Mouse (Mus musculus): ENCODE results near the gene Wwox. TPM values are rescaled to one million over a fixed set of nuclear protein-coding genes. Genes with fewer than 3 reads are reported as not detected.

Wwox gene
- polyA plus RNA-seq, 1 experiment from 2014 or later = 14.0 TPM

DNA sequence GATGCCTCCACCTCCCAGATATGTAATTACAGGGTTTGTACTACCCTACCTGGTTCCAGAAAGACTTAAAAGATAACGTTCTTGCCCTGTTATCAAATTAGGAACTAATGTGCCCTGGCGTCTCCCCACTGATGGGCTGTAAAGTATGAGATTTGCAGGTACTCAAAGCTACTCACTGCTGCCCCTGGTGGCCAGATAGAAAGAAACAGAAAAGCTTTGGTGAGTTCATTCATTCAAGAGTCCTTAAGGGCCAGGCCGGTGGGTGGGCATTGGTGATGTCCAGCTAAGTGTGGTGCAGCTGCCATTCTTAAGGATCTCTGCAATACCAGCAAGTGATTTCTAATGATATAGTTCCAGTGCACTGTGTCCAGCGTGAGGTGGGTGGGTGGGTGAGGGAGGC lies 2.2 kb downstream of the Wwox start:
- Histone ChIP-seq H3K9me3 (no peaks in the 10 kb centered on the region), H3K4me3 (no peak overlapping the region), H3K27me3 (no peaks in the 10 kb centered on the region), H3K4me1 (peaks cover 10% of the 10 kb centered on the region), H3K4me2 (replicated peaks) (no peak overlapping the region), H3K27ac (replicated peaks) (no peak overlapping the region), H3K9ac (replicated peaks) (no peak overlapping the region), H3K36me3 (no peaks in the 10 kb centered on the region)
- 84% methylated on average over 4 of the region's 4 CpGs for WGBS
- no peak for ATAC-seq (ENCODE audit: low FRiP score, low read depth)

DNA sequence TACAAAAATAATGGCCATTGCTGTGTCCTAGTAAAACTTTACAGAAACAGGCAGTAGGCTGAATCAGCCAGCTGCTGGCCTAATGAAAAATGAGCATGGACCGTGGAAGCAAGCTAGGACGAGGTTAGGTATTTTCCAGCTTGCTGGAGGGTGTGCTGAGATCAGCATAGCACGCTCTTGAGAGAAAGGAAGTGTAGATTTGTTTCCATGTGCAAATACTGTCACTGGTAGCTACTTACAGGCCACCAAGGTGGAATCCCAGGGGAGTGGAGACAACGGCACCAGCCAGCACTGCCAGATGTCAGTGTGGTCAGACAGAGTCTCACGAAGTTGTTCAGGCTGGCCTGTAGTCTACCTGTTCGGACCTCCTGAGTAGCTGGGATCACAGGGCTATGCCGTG lies 7.4 kb downstream of the Wwox start:
- peaks cover 7% of the 10 kb centered on the region; the same call in 1 of the 2 replicates for H3K27me3 ChIP-seq
- ATAC-seq (ENCODE audit: low FRiP score, low read depth) = no peak
- 0 out of 2 replicates have a peak, but pooled peaks cover 2% of the 10 kb centered on the region for H3K4me1 ChIP-seq
- H3K9ac ChIP-seq (replicated peaks) = no peak overlapping the region
- H3K36me3 ChIP-seq = 0 out of 2 replicates have a peak, but pooled peaks cover 9% of the 10 kb centered on the region
- H3K9me3 ChIP-seq = no peaks in the 10 kb centered on the region
- no peak overlapping the region for H3K4me3 ChIP-seq
- 86% methylated on average over 7 of the region's 7 CpGs for WGBS
- H3K4me2 ChIP-seq (replicated peaks) = no peak overlapping the region
- H3K27ac ChIP-seq (replicated peaks) = no peak overlapping the region

DNA sequence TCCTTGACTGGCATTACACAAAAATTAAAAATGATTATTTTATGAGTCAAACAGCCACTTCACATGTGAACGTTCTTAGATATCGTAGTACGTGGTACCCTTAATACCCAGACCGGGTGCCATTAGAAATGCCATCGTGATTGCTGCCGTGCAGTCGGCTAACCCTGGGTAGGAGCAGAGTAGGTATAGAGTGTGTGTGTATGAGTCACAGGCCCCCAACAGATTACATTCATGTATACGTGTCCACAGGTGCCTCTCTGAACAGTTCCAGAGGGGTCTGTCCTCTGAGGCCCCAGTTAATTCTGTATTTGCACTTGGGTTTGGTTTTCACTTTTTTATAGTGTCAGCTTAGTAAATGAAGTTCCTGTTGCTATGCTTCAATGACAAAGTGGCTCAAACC lies 12.8 kb downstream of the Wwox start:
- Histone ChIP-seq H3K4me2 (replicated peaks) (no peak overlapping the region), H3K9me3 (no peaks in the 10 kb centered on the region), H3K4me3 (no peak overlapping the region), H3K27me3 (peaks cover 7% of the 10 kb centered on the region; the same call in 1 of the 2 replicates), H3K9ac (replicated peaks) (no peak overlapping the region), H3K4me1 (peaks cover 7% of the 10 kb centered on the region), H3K27ac (replicated peaks) (no peak overlapping the region), H3K36me3 (0 out of 2 replicates have a peak, but pooled peaks cover 9% of the 10 kb centered on the region)
- ATAC-seq (ENCODE audit: low FRiP score, low read depth) = no peak
- 90% methylated on average over 8 of the region's 8 CpGs for WGBS

DNA sequence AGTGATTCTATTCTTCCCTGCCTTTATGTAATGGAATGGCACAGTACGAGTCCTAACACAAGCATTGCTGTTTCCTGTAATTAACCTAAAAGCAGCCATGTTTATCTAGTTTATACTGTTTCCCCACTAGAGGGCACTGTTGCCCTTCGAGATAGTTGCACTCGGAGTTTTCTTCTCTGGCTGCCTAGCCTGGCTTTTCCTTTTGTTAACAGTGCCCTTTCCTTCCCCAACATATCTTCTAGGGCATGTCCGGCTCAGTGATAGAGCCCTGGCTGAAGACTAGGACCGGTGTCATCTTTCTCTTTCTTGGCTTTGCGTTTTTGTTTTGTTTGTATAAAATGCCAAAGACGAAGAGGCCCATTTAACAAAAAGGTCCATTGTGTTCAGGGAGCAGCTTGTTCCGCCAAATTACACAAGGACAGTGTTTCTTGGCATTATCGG lies 13.3 kb downstream of the Wwox start:
- H3K36me3 ChIP-seq = 0 out of 2 replicates have a peak, but pooled peaks cover 9% of the 10 kb centered on the region
- 6% methylated on average over 9 of the region's 9 CpGs for WGBS
- 0 out of 2 replicates have a peak overlapping the region, but pooled peaks have one; percentile 15 for H3K4me2 ChIP-seq (replicated peaks)
- no peaks in the 10 kb centered on the region for H3K9me3 ChIP-seq
- H3K4me1 ChIP-seq = peaks cover 7% of the 10 kb centered on the region
- H3K27ac ChIP-seq (replicated peaks) = 0 out of 2 replicates have a peak overlapping the region, but pooled peaks have one; percentile 20
- no peak overlapping the region for H3K9ac ChIP-seq (replicated peaks)
- ATAC-seq (ENCODE audit: low FRiP score, low read depth) = peak; percentile 41; the same call in 1 of the 2 replicates
- no peak overlapping the region for H3K4me3 ChIP-seq
- H3K27me3 ChIP-seq = peaks cover 7% of the 10 kb centered on the region; the same call in 1 of the 2 replicates

- Histone ChIP-seq H3K36me3 (no peaks in the 10 kb centered on the region), H3K9ac (replicated peaks) (no peak overlapping the region), H3K9me3 (no peaks in the 10 kb centered on the region), H3K4me1 (peaks cover 7% of the 10 kb centered on the region), H3K27me3 (peaks cover 7% of the 10 kb centered on the region; the same call in 1 of the 2 replicates), H3K27ac (replicated peaks) (no peak overlapping the region), H3K4me2 (replicated peaks) (no peak overlapping the region), H3K4me3 (no peak overlapping the region)
- 91% methylated on average over 8 of the region's 8 CpGs for whole genome bisulfite sequencing
- no peak for ATAC-seq (ENCODE audit: low FRiP score, low read depth)
Measured at GRCm38 (mm10) chr8:114455302-114455701, 15.8 kb downstream of the Wwox start.

- Histone ChIP-seq H3K36me3 (no peaks in the 10 kb centered on the region), H3K4me1 (peaks cover 5% of the 10 kb centered on the region), H3K27me3 (peaks cover under 1% of the 10 kb centered on the region; the same call in 1 of the 2 replicates), H3K4me2 (replicated peaks) (no peak overlapping the region), H3K9ac (replicated peaks) (no peak overlapping the region; the same call in 1 of the 2 replicates), H3K27ac (replicated peaks) (no peak overlapping the region), H3K4me3 (no peak overlapping the region), H3K9me3 (no peaks in the 10 kb centered on the region)
- 76% methylated on average over 15 of the region's 15 CpGs for WGBS
- ATAC-seq (ENCODE audit: low FRiP score, low read depth) = no peak
Measured at GRCm38 (mm10) chr8:114455953-114456352, 16.5 kb downstream of the Wwox start.

GRCm38 (mm10) chr8:114458113-114458784 lies 18.8 kb downstream of the Wwox start:
- H3K4me1 ChIP-seq = no peaks in the 10 kb centered on the region
- WGBS = 82% methylated on average over 25 of the region's 25 CpGs
- no peak overlapping the region for H3K4me2 ChIP-seq (replicated peaks)
- H3K4me3 ChIP-seq = no peak overlapping the region
- H3K9me3 ChIP-seq = no peaks in the 10 kb centered on the region
- H3K9ac ChIP-seq (replicated peaks) = no peak overlapping the region
- H3K27me3 ChIP-seq = no peaks in the 10 kb centered on the region
- ATAC-seq (ENCODE audit: low FRiP score, low read depth) = no peak
- no peaks in the 10 kb centered on the region for H3K36me3 ChIP-seq
- H3K27ac ChIP-seq (replicated peaks) = no peak overlapping the region

GRCm38 (mm10) chr8:114460600-114460999 lies 21.1 kb downstream of the Wwox start:
- no peaks in the 10 kb centered on the region for H3K9me3 ChIP-seq
- H3K9ac ChIP-seq (replicated peaks) = no peak overlapping the region
- no peaks in the 10 kb centered on the region for H3K27me3 ChIP-seq
- ATAC-seq (ENCODE audit: low FRiP score, low read depth) = no peak
- no peak overlapping the region for H3K27ac ChIP-seq (replicated peaks)
- no peak overlapping the region for H3K4me2 ChIP-seq (replicated peaks)
- 72% methylated on average over 5 of the region's 5 CpGs for WGBS
- no peak overlapping the region for H3K4me3 ChIP-seq
- peaks cover 2% of the 10 kb centered on the region; the same call in 1 of the 2 replicates for H3K4me1 ChIP-seq
- H3K36me3 ChIP-seq = no peaks in the 10 kb centered on the region

DNA sequence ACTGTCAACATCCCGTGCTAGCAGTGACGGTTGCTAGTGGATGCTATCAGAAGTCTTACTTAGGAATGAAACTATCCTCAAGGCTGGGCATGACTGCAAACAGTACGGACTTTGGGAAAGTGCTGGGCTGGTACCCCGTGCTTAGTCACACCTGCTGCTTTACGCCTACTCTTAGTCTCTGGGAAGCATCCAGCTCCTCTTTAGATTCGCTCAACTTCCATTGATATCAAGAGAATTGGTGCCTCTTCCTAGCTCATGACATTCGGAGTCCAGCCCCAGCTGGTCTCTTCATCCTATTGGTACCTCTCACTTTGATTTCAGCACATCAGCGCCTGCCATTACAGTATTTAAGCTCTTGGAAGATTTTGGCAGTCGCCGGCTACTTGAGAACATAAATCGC lies 23.1 kb downstream of the Wwox start:
- H3K27ac ChIP-seq (replicated peaks) = no peak overlapping the region
- no peak overlapping the region for H3K4me2 ChIP-seq (replicated peaks)
- no peaks in the 10 kb centered on the region for H3K27me3 ChIP-seq
- H3K4me3 ChIP-seq = no peak overlapping the region
- no peak for ATAC-seq (ENCODE audit: low FRiP score, low read depth)
- no peaks in the 10 kb centered on the region for H3K9me3 ChIP-seq
- 97% methylated on average over 11 of the region's 11 CpGs for WGBS
- peaks cover 2% of the 10 kb centered on the region; the same call in 1 of the 2 replicates for H3K4me1 ChIP-seq
- H3K9ac ChIP-seq (replicated peaks) = no peak overlapping the region
- no peaks in the 10 kb centered on the region for H3K36me3 ChIP-seq

DNA sequence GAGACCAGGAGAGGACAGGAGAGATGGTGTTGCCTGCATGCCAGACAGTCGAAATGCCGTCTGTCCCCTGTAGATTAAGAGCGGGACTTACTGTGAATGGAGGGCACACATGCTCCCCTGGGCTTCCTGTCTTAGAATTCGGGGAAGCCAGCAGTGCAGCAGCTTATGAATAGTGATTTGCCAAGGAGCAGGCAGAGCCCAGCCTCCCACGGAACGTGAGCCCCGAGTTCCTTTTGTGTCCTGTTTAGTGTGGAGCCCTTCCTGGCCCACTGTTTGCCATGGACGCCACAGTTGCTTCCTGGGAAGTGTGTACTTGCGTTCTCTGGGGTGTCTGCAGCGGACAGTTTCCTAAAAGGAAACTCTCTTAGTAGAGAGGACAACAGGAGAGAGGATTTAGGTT lies 23.9 kb downstream of the Wwox start:
- no peaks in the 10 kb centered on the region for H3K9me3 ChIP-seq
- WGBS = 66% methylated on average over 10 of the region's 10 CpGs
- no peak overlapping the region for H3K9ac ChIP-seq (replicated peaks)
- no peak overlapping the region for H3K27ac ChIP-seq (replicated peaks)
- no peaks in the 10 kb centered on the region for H3K27me3 ChIP-seq
- no peak overlapping the region for H3K4me3 ChIP-seq
- no peak for ATAC-seq (ENCODE audit: low FRiP score, low read depth)
- peaks cover 2% of the 10 kb centered on the region; the same call in 1 of the 2 replicates for H3K4me1 ChIP-seq
- H3K36me3 ChIP-seq = no peaks in the 10 kb centered on the region
- no peak overlapping the region for H3K4me2 ChIP-seq (replicated peaks)

- Histone ChIP-seq H3K9me3 (no peaks in the 10 kb centered on the region), H3K36me3 (no peaks in the 10 kb centered on the region), H3K27me3 (no peaks in the 10 kb centered on the region), H3K9ac (replicated peaks) (no peak overlapping the region), H3K4me1 (no peaks in the 10 kb centered on the region), H3K4me2 (replicated peaks) (no peak overlapping the region), H3K4me3 (no peak overlapping the region), H3K27ac (replicated peaks) (no peak overlapping the region)
- 0 out of 2 replicates have a peak, but pooled peaks have one; percentile 41 for ATAC-seq (ENCODE audit: low FRiP score, low read depth)
- WGBS = 86% methylated on average over 21 of the region's 21 CpGs
Measured at GRCm38 (mm10) chr8:114468526-114469207, 29.2 kb downstream of the Wwox start.

- H3K27me3 ChIP-seq = no peaks in the 10 kb centered on the region
- no peak for ATAC-seq (ENCODE audit: low FRiP score, low read depth)
- no peak overlapping the region for H3K4me3 ChIP-seq
- 95% methylated on average over 10 of the region's 10 CpGs for WGBS
- no peak overlapping the region for H3K4me2 ChIP-seq (replicated peaks)
- H3K9ac ChIP-seq (replicated peaks) = no peak overlapping the region
- H3K9me3 ChIP-seq = no peaks in the 10 kb centered on the region
- H3K36me3 ChIP-seq = no peaks in the 10 kb centered on the region
- H3K4me1 ChIP-seq = no peaks in the 10 kb centered on the region
- no peak overlapping the region for H3K27ac ChIP-seq (replicated peaks)
Measured at GRCm38 (mm10) chr8:114469208-114469590, 29.7 kb downstream of the Wwox start.
